Mouse (Mus musculus): ENCODE results near the gene Med23.

- TF ChIP-seq CTCF (IDR thresholded peaks at IDR 0.05; ENCODE audit: borderline replicate concordance, insufficient read depth, low read length) (no peak), POLR2A (IDR thresholded peaks at IDR 0.05; ENCODE audit: low read depth, low read length) (no peak)
Observed at GRCm38 (mm10) chr10:24823265-24823664, 46.5 kb upstream of the Med23 start.

Data from embryonic fibroblast, embryonic 13.5 days (primary cell).